In the genomic region with DNA sequence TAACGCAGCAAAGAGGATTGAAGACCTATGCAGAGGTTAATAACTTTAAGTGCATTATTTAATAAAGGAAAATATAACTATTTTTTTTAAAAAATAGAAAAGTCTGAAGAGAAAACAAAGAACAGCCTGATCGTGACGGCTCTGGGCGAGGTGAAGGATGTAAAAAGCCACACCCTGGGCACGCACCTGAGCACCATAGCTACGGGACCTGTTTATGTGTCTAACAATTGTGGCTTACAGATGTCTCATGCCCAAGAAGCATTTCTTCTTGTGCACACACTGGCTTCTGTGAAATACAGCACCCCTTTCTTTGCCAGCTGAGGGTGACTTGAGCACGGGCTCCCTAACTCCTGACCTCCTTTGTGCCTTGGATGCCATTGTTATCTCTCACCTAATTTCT, we compare ENCODE assay signal across 14 mouse cellular contexts.
"Had no signal": no experiment of that assay in that cellular context is flagged by ENCODE, and none has a peak within 500 bp of the region (broad histone marks: within the 10 kb centered on the region; RNA-seq: fewer than 3 reads in every experiment).

No protein-coding gene starts in this region.

- DNase-seq: kidney, adult 8-10 months; kidney, postnatal 25 days; retina, postnatal 1 day; right cerebral cortex, postnatal 14 days; thymus, postnatal 4 days had no signal

- H3K4me2 ChIP-seq: limb, embryonic 12.5 days; lung, embryonic 15.5 days; midbrain, embryonic 11.5 days; midbrain, embryonic 15.5 days; neural tube, embryonic 13.5 days had no signal

- H3K9ac ChIP-seq: limb, embryonic 12.5 days; lung, embryonic 15.5 days; midbrain, embryonic 15.5 days; neural tube, embryonic 13.5 days had no signal

- H3K4me3 ChIP-seq: left cerebral cortex, adult 2 months; limb, embryonic 12.5 days; lung, embryonic 15.5 days; megakaryocyte, embryonic 14.5 days; midbrain, embryonic 15.5 days; neural tube, embryonic 13.5 days had no signal

- H3K36me3 ChIP-seq: limb, embryonic 12.5 days; lung, embryonic 15.5 days; midbrain, embryonic 15.5 days; neural tube, embryonic 13.5 days had no signal

- H3K27ac ChIP-seq: left cerebral cortex, adult 2 months; limb, embryonic 12.5 days; lung, embryonic 15.5 days; macrophage; midbrain, embryonic 15.5 days; neural tube, embryonic 13.5 days had no signal

- ATAC-seq: intestine, embryonic 16.5 days; midbrain, embryonic 15.5 days had no signal

- H3K27me3 ChIP-seq: limb, embryonic 12.5 days; lung, embryonic 15.5 days; megakaryocyte, embryonic 14.5 days; midbrain, embryonic 15.5 days; neural tube, embryonic 13.5 days had no signal

- H3K9me3 ChIP-seq: limb, embryonic 12.5 days; lung, embryonic 15.5 days; megakaryocyte, embryonic 14.5 days; midbrain, embryonic 15.5 days; neural tube, embryonic 13.5 days had no signal
